Mouse (Mus musculus) midbrain, postnatal 0 days (tissue): Measurements from ENCODE around the gene Ccdc182. TPM values are rescaled to one million over a fixed set of nuclear protein-coding genes. Genes with fewer than 3 reads are reported as not detected.

Experiments
- ATAC-seq: fragments of 200-750 bp; cut with Nextera tagmentation; 2 replicates; pipeline ENCODE4 v1.8.0; 2017; ENCODE audit warnings: moderate number of reproducible peaks, mild to moderate bottlenecking, moderate TSS enrichment, moderate library complexity; ENCODE audit not compliant: low FRiP score
- DNase-seq: peaks from one replicate; pipeline ENCODE4 v3.0.0-alpha.2; 2015; ENCODE audit warnings: low spot score
- H3K27ac ChIP-seq: fragments of 300-500 bp; sonication (generic); 2 replicates; pipeline ENCODE4 v1.5.1; 2014; ENCODE audit warnings: low read depth, mild to moderate bottlenecking, low read length, mixed read lengths
- H3K27me3 ChIP-seq: fragments of 300-500 bp; sonication (generic); 2 replicates; pipeline ENCODE4 v1.6.1; 2014; ENCODE audit warnings: low read length, control low read depth, mixed read lengths; ENCODE audit not compliant: insufficient read depth
- H3K36me3 ChIP-seq: fragments of 300-500 bp; sonication (generic); 2 replicates; pipeline ENCODE4 v1.6.1; 2014; ENCODE audit warnings: low read length, control low read depth, mixed read lengths; ENCODE audit not compliant: insufficient read depth
- H3K4me1 ChIP-seq: fragments of 300-500 bp; sonication (generic); 2 replicates; pipeline ENCODE4 v1.6.1; 2014; ENCODE audit warnings: mild to moderate bottlenecking, control low read depth, antibody characterized with exemption, low read length, mixed read lengths; ENCODE audit not compliant: insufficient read depth
- H3K4me2 ChIP-seq: fragments of 300-500 bp; sonication (generic); 2 replicates; pipeline ENCODE4 v1.6.1; 2014; ENCODE audit warnings: low read depth, mild to moderate bottlenecking, low read length, mixed read lengths; ENCODE audit not compliant: poor library complexity, severe bottlenecking
- H3K4me3 ChIP-seq: fragments of 300-500 bp; sonication (generic); 2 replicates; pipeline ENCODE4 v1.5.1; 2014; ENCODE audit warnings: low read depth, mild to moderate bottlenecking, low read length, moderate library complexity
- H3K9ac ChIP-seq: fragments of 300-500 bp; sonication (generic); replicated peaks from 2 replicates; pipeline ENCODE4 v1.6.1; 2014; ENCODE audit warnings: mild to moderate bottlenecking, low read length, moderate library complexity, mixed read lengths; ENCODE audit not compliant: poor library complexity, severe bottlenecking
- H3K9me3 ChIP-seq: fragments of 300-500 bp; sonication (generic); 2 replicates; pipeline ENCODE4 v1.6.1; 2016; ENCODE audit warnings: low read length, control low read depth
- CTCF ChIP-seq: IDR thresholded peaks from 2 replicates; pipeline ENCODE4 v1.5.1; 2016; ENCODE audit warnings: antibody characterized with exemption, mild to moderate bottlenecking
- WGBS: fragments of 180-500 bp; shearing (Covaris S2); extraction: QIAGEN DNeasy Blood & Tissue Kit; methylation state at CpG from one replicate; pipeline ENCODE4 v1.1.7; 2014; 5-methylcytosine and 5-hydroxymethylcytosine counted together
- polyA plus RNA-seq: library from polyadenylated mRNA; unstranded; fragments of >200 nt; fragmentation: Nextera tagmentation; extraction: Ambion mirVana; gene quantifications from 2 replicates; pipeline ENCODE4 v1.2.1, GENCODE M21; 2015
- total RNA-seq: library from RNA; depleted of rRNA; stranded (reverse); fragments of >200 nt; gene quantifications from 2 replicates; pipeline ENCODE4 v1.2.3, GENCODE M21; 2014; rRNA removed

Gene Ccdc182
- total and polyA plus RNA-seq, 2 experiments from 2014 or later: 0.12 TPM; not detected in 1

GRCm38 (mm10) chr11:88334893-88335292 lies 41.0 kb downstream of the Ccdc182 start:
- H3K27ac ChIP-seq: no peak overlapping the region
- no peaks in the 10 kb centered on the region for H3K9me3 ChIP-seq

GRCm38 (mm10) chr11:88337926-88338325 lies 44.1 kb downstream of the Ccdc182 start:
- WGBS: 94% methylated on average over 3 of the region's 3 CpGs
- TF ChIP-seq CTCF: no peak

More at GRCm38 (mm10) chr11:88334893-88335292, 41.0 kb downstream of the Ccdc182 start:
- no peak for DNase-seq
- Histone ChIP-seq H3K9ac (no peak overlapping the region), H3K4me3 (no peak overlapping the region), H3K36me3 (no peaks in the 10 kb centered on the region), H3K27me3 (no peaks in the 10 kb centered on the region), H3K4me1 (no peaks in the 10 kb centered on the region), H3K4me2 (no peak overlapping the region)
- no peak for TF ChIP-seq CTCF
- no peak for ATAC-seq
- WGBS: 29% methylated on average over 5 of the region's 5 CpGs

More at GRCm38 (mm10) chr11:88337926-88338325, 44.1 kb downstream of the Ccdc182 start:
- no peak overlapping the region for H3K9ac ChIP-seq
- H3K27me3 ChIP-seq: no peaks in the 10 kb centered on the region
- H3K4me1 ChIP-seq: no peaks in the 10 kb centered on the region
- H3K4me2 ChIP-seq: no peak overlapping the region
- no peaks in the 10 kb centered on the region for H3K36me3 ChIP-seq
- ATAC-seq: no peak
- H3K9me3 ChIP-seq: no peaks in the 10 kb centered on the region
- no peak for DNase-seq
- H3K4me3 ChIP-seq: no peak overlapping the region
- no peak overlapping the region for H3K27ac ChIP-seq

Other genes starting within 250 kb of the Ccdc182 start
- gene Srsf1, start 246.7 kb upstream of the Ccdc182 start, total RNA-seq: 280 and 374 TPM in 2 replicates
- 111 and 125 TPM in 2 replicates for gene Srsf1, start 246.7 kb upstream of the Ccdc182 start, polyA plus RNA-seq
- gene Vezf1, start 225.8 kb upstream of the Ccdc182 start, total RNA-seq: 31.4 and 40.6 TPM in 2 replicates
- gene Vezf1, start 225.8 kb upstream of the Ccdc182 start, polyA plus RNA-seq: 29.7 and 30.9 TPM in 2 replicates
- 38.8 and 40.2 TPM in 2 replicates for gene Cuedc1, start 196.0 kb upstream of the Ccdc182 start, total RNA-seq
- 32.7 and 37.5 TPM in 2 replicates for gene Cuedc1, start 196.0 kb upstream of the Ccdc182 start, polyA plus RNA-seq
- gene Mrps23, start 89.7 kb upstream of the Ccdc182 start, total RNA-seq: 29.4 and 35.5 TPM in 2 replicates
- gene Mrps23, start 89.7 kb upstream of the Ccdc182 start, polyA plus RNA-seq: 63.0 and 63.2 TPM in 2 replicates